Mouse (Mus musculus) left cerebral cortex, postnatal 36 days (tissue): ENCODE measurements at regions not wholly inside any gene's neighbourhood (a gene's known extent, or its start where the extent isn't known, plus 50 kb on each side); places are given as distances from the start of the nearest gene placed in this dataset.
A peak's percentile ranks its signal among the peaks of the same experiment; 100 is the strongest.

Source experiments
- DNase-seq, 2 experiments: peaks; one replicate each; pipeline ENCODE4 v3.0.0; 2021 to 2022; ENCODE audit warnings: low spot score in 2 of 2, mixed read lengths in 1 of 2
- intact Hi-C: fragments of 180-260 bp; cut with DNase I; formaldehyde crosslinking; loops from one replicate; pipeline ENCODE4 v1.15.1; 2025

GRCm38 (mm10) chr8:80422190-80422589 is 71.4 kb upstream of the Gypa start:
- intact Hi-C loops: no loop called here
- no peak for DNase-seq

GRCm38 (mm10) chr8:80416121-80416520 is 77.5 kb upstream of the Gypa start:
- no peak for DNase-seq
- intact Hi-C loops: no loop called here

- no peak for DNase-seq
- intact Hi-C loops: no loop called here
Measured at GRCm38 (mm10) chr8:80399594-80400207, 93.9 kb upstream of the Gypa start.

- intact Hi-C loops: no loop called here
- no peak for DNase-seq
Measured at GRCm38 (mm10) chr8:80395010-80395409, 98.6 kb upstream of the Gypa start.

GRCm38 (mm10) chr8:80393111-80393510 is 100.5 kb upstream of the Gypa start:
- no peak for DNase-seq
- intact Hi-C loops: no loop called here

GRCm38 (mm10) chr8:80369221-80369620 is 124.4 kb upstream of the Gypa start:
- DNase-seq: no peak
- intact Hi-C loops: no loop called here

GRCm38 (mm10) chr8:80364059-80364458 is 129.5 kb upstream of the Gypa start:
- no peak for DNase-seq
- intact Hi-C loops: no loop called here

GRCm38 (mm10) chr8:80343299-80343698 is 150.3 kb upstream of the Gypa start:
- intact Hi-C loops: no loop called here
- no peak for DNase-seq

GRCm38 (mm10) chr8:80337872-80338271 is 155.7 kb upstream of the Gypa start:
- no peak for DNase-seq
- intact Hi-C loops: no loop called here

GRCm38 (mm10) chr8:80328676-80329075 is 164.9 kb upstream of the Gypa start:
- no peak for DNase-seq
- intact Hi-C loops: loop anchor here (10.0 kb wide), 1 partner anchor 606 kb away; no protein-coding TSS in a partner anchor

- intact Hi-C loops: loop anchor here (10.0 kb wide), 1 partner anchor 609 kb away; no protein-coding TSS in a partner anchor
- DNase-seq: no peak
Measured at GRCm38 (mm10) chr8:80325859-80326258, 167.7 kb upstream of the Gypa start.

- intact Hi-C loops: loop anchor here (10.0 kb wide), 1 partner anchor 610 kb away; no protein-coding TSS in a partner anchor
- no peak for DNase-seq
Measured at GRCm38 (mm10) chr8:80325132-80325531, 168.4 kb upstream of the Gypa start.

GRCm38 (mm10) chr8:80318231-80318870 is 175.2 kb upstream of the Gypa start:
- peak in 1 of 2 experiments; percentile 9 for DNase-seq
- intact Hi-C loops: no loop called here

- intact Hi-C loops: no loop called here
- peak in 1 of 2 experiments; percentile 7 for DNase-seq
Measured at GRCm38 (mm10) chr8:80315371-80315770, 178.2 kb upstream of the Gypa start.

GRCm38 (mm10) chr8:80314826-80315225 is 178.8 kb upstream of the Gypa start:
- DNase-seq: no peak
- intact Hi-C loops: no loop called here

- intact Hi-C loops: no loop called here
- no peak for DNase-seq
Measured at GRCm38 (mm10) chr8:80313883-80314635, 179.5 kb upstream of the Gypa start.

GRCm38 (mm10) chr8:80307761-80308160 is 185.8 kb upstream of the Gypa start:
- intact Hi-C loops: no loop called here
- no peak for DNase-seq

- intact Hi-C loops: no loop called here
- no peak for DNase-seq
Measured at GRCm38 (mm10) chr8:80298596-80298995, 195.0 kb upstream of the Gypa start.

- intact Hi-C loops: no loop called here
- no peak for DNase-seq
Measured at GRCm38 (mm10) chr8:80290311-80290710, 203.3 kb upstream of the Gypa start.

- no peak for DNase-seq
- intact Hi-C loops: no loop called here
Measured at GRCm38 (mm10) chr8:80289282-80289681, 204.3 kb upstream of the Gypa start.
